ENCODE assay signal across 15 mouse cellular contexts in genomic region chr2:122665253-122665972, GRCm38 (mm10). TPM values are rescaled to one million over a fixed set of nuclear protein-coding genes. Genes with fewer than 3 reads are reported as not detected.
DNase-seq lines count a peak whose midpoint lies in the region; ATAC-seq and TF ChIP-seq lines count a peak whose summit lies in the region.
"Had no signal": no experiment of that assay in that cellular context is flagged by ENCODE, and none has a peak within 500 bp of the region (broad histone marks: within the 10 kb centered on the region; RNA-seq: fewer than 3 reads in every experiment).

No protein-coding gene starts in this region.

- ATAC-seq in Patski: peak; percentile 63
- ATAC-seq in megakaryocyte, adult 5-6 weeks (ENCODE audit: poor library complexity, severe bottlenecking): peak; percentile 22

- no peaks in the 10 kb centered on the region for H3K27me3 ChIP-seq in Patski
- H3K27me3 ChIP-seq: forebrain, embryonic 12.5 days; limb, embryonic 13.5 days; liver, embryonic 15.5 days had no signal

- in situ Hi-C loops in Patski (cut with MboI; ENCODE audit: low pct_unique_long_range_greater_than_20kb): no loop called here

- intact Hi-C loops in gastrocnemius, postnatal 14 days (cut with DNase I; ENCODE audit: low total_unique reads): loop anchor here (10.0 kb wide), 1 partner anchor 89 kb away; no protein-coding TSS in a partner anchor

- CTCF ChIA-PET in Patski (lab: Charles Lee): interaction anchor here (0.9 to 4.8 kb wide), 14 partner anchors 9 to 88 kb away, joined by 3 to 49 read pairs (median 4); partner anchors contain the start of gene AA467197

- no peak for TF ChIP-seq CTCF in Patski (IDR thresholded peaks at IDR 0.05)

- peak; percentile 9 for DNase-seq in gastrocnemius, postnatal 14 days
- no peak for DNase-seq in gastrocnemius, adult 8-10 months (ENCODE audit: low spot score in 2 of 2)
- DNase-seq in 3T3-L1 (ENCODE audit: low read depth, low spot score): peak; percentile 68
- no peak for DNase-seq in Patski (ENCODE audit: low read depth, low spot score)
- DNase-seq in embryo, embryonic 10.5 days (ENCODE audit: low spot score): no peak
- DNase-seq in layer of hippocampus, adult 11-12 months (ENCODE audit: low spot score): no peak
- no peak for DNase-seq in lung, postnatal 4 days
- DNase-seq: adrenal gland, adult 8-10 months; layer of hippocampus, adult 9-11 months; thymus, adult 18-20 months had no signal

- POLR2A ChIA-PET in Patski (lab: Charles Lee): no interaction called here

RNA-seq across cellular contexts. Expression of gene AA467197, which starts 28.6 kb away (rescaled TPM):
- total RNA-seq in gastrocnemius, postnatal 14 days (2021): not detected
- total RNA-seq in gastrocnemius, adult 8-10 months (2022): under 1 TPM in 1 of 4 experiments, not detected in 3; 0.38 TPM
- polyA plus RNA-seq in Patski (2021): 0.68 TPM
- 50.1 and 66.9 TPM in 2 replicates for total RNA-seq in megakaryocyte, adult 5-6 weeks (2015)
- total RNA-seq in megakaryocyte, adult 5-6 weeks (2017): 103 and 129 TPM in 2 replicates
- total RNA-seq: G1E had no signal
- polyA plus RNA-seq: G1E had no signal

RNA-seq across cellular contexts. Expression of gene Slc30a4, which starts 37.0 kb away (rescaled TPM):
- total RNA-seq in gastrocnemius, postnatal 14 days (2021): 10 to 100 TPM; 13.1 to 14.8 TPM
- 10 to 100 TPM; 13.6 to 18.7 (median 15.7) TPM for total RNA-seq in gastrocnemius, adult 8-10 months (2022)
- 42.7 TPM for polyA plus RNA-seq in Patski (2021)
- 1.2 and 1.9 TPM in 2 replicates for total RNA-seq in megakaryocyte, adult 5-6 weeks (2015)
- total RNA-seq in megakaryocyte, adult 5-6 weeks (2017): 1.9 and 2.2 TPM in 2 replicates
- polyA plus RNA-seq: G1E had no signal

RNA-seq across cellular contexts. Expression of gene Gatm, which starts 54.3 kb away (rescaled TPM):
- total RNA-seq in gastrocnemius, postnatal 14 days (2021): 10 to 100 TPM; 35.3 to 72.2 TPM
- 1 to 10 TPM; 2.4 to 4.4 (median 3.9) TPM for total RNA-seq in gastrocnemius, adult 8-10 months (2022)
- 0.39 TPM for polyA plus RNA-seq in Patski (2021)
- 19.8 and 29.9 TPM in 2 replicates for total RNA-seq in megakaryocyte, adult 5-6 weeks (2015)
- total RNA-seq in megakaryocyte, adult 5-6 weeks (2017): 13.7 and 20.8 TPM in 2 replicates
- total RNA-seq: G1E had no signal
- polyA plus RNA-seq: G1E had no signal

Comparison
In these comparisons a context has a peak if more than half of its experiments do, and no peak if none do; other contexts are left out.
1. DNase-seq: peak in gastrocnemius, postnatal 14 days (single experiment) and 3T3-L1 (single experiment); none in gastrocnemius, adult 8-10 months (0 of 2), Patski (single experiment), embryo, embryonic 10.5 days (single experiment), layer of hippocampus, adult 11-12 months (single experiment) and lung, postnatal 4 days (0 of 2).
2. RNA of gene AA467197, which starts 28.6 kb away (total RNA-seq): 50.1 to 129 TPM in megakaryocyte, adult 5-6 weeks; 0.38 TPM in gastrocnemius, adult 8-10 months and not detected in gastrocnemius, postnatal 14 days; every median in the first group is over 10 times any median in the second.
3. RNA of gene Slc30a4, which starts 37.0 kb away (total RNA-seq): 13.6 to 18.7 TPM in gastrocnemius, adult 8-10 months and 13.1 to 14.8 TPM in gastrocnemius, postnatal 14 days; 1.2 to 2.2 TPM in megakaryocyte, adult 5-6 weeks; every median in the first group is over 4 times any median in the second.